Comparison of ENCODE assay signal across 12 mouse cellular contexts in genomic region chr14:71673837-71674236, GRCm38 (mm10).
A peak's percentile ranks its signal among the peaks of the same experiment; 100 is the strongest.
DNase-seq lines count a peak whose midpoint lies in the region; ATAC-seq and TF ChIP-seq lines count a peak whose summit lies in the region.
"Had no signal": no experiment of that assay in that cellular context is flagged by ENCODE, and none has a peak within 500 bp of the region (broad histone marks: within the 10 kb centered on the region; RNA-seq: fewer than 3 reads in every experiment).

No protein-coding gene starts in this region.

- 70% methylated on average over 2 of the region's 2 CpGs for WGBS in kidney, adult 2 months

- intact Hi-C loops in heart, postnatal 36 days (cut with DNase I) = loop anchor here (10.0 kb wide), 3 partner anchors 511 to 809 kb away; no protein-coding TSS in a partner anchor

- H3K27me3 ChIP-seq in kidney, adult 2 months (replicated peaks; ENCODE audit: control insufficient read depth, insufficient read depth, low read length) = no peaks in the 10 kb centered on the region
- H3K27me3 ChIP-seq: stomach, embryonic 15.5 days had no signal

- no peaks in the 10 kb centered on the region for H3K4me1 ChIP-seq in kidney, adult 2 months (ENCODE audit: control insufficient read depth, insufficient read depth, low read length)
- H3K4me1 ChIP-seq: stomach, embryonic 15.5 days had no signal

- H3K27ac ChIP-seq in kidney, adult 2 months (ENCODE audit: insufficient read depth, low read depth, low read length) = no peak overlapping the region
- H3K27ac ChIP-seq: liver, embryonic 14.5 days; stomach, embryonic 15.5 days had no signal

- ATAC-seq in cerebellum, adult (ENCODE audit: insufficient number of reproducible peaks, low FRiP score, low TSS enrichment) = peak; percentile 95
- ATAC-seq in megakaryocyte, adult 5-6 weeks (ENCODE audit: poor library complexity, severe bottlenecking) = no peak
- no peak for ATAC-seq in activated CD4-positive, CD25-positive, alpha-beta regulatory T cell, adult 4 months

- no peak for TF ChIP-seq POLR2A in kidney, adult 2 months (IDR thresholded peaks at IDR 0.05; ENCODE audit: low read depth, low read length)

- no peaks in the 10 kb centered on the region for H3K36me3 ChIP-seq in kidney, adult 2 months (ENCODE audit: control insufficient read depth, insufficient read depth, low read length)
- H3K36me3 ChIP-seq: G1E; stomach, embryonic 15.5 days had no signal

- H3K4me3 ChIP-seq in kidney, adult 2 months (ENCODE audit: insufficient read depth, low read depth, low read length) = no peak overlapping the region
- H3K4me3 ChIP-seq: stomach, embryonic 15.5 days had no signal

- DNase-seq in adrenal gland, postnatal 10 days = peak; percentile 8
- no peak for DNase-seq in adrenal gland, postnatal 36 days
- peak; percentile 9 for DNase-seq in kidney, adult 2 months
- no peak for DNase-seq in kidney, adult 18-20 months
- peak; percentile 17 to 40 for DNase-seq in heart, postnatal 36 days
- DNase-seq: adrenal gland, postnatal 14 days had no signal

- no peak for TF ChIP-seq CTCF in kidney, adult 2 months (conservative IDR thresholded peaks at IDR 0.05; ENCODE audit: insufficient read depth, insufficient read length, low read depth, low read length)

Comparison
In these comparisons a context has a peak if more than half of its experiments do, and no peak if none do; other contexts are left out.
1. DNase-seq: peak in adrenal gland, postnatal 10 days (single experiment), kidney, adult 2 months (single experiment) and heart, postnatal 36 days (2 of 2); none in adrenal gland, postnatal 36 days (0 of 2) and kidney, adult 18-20 months (single experiment).